Mouse (Mus musculus) kidney, postnatal 14 days (tissue): ENCODE measurements around the gene H2al1a.

Experiments used
- DNase-seq: peaks from one replicate; pipeline ENCODE4 v3.0.0; 2022; ENCODE audit warnings: mixed read lengths

The H2al1a gene

DNA sequence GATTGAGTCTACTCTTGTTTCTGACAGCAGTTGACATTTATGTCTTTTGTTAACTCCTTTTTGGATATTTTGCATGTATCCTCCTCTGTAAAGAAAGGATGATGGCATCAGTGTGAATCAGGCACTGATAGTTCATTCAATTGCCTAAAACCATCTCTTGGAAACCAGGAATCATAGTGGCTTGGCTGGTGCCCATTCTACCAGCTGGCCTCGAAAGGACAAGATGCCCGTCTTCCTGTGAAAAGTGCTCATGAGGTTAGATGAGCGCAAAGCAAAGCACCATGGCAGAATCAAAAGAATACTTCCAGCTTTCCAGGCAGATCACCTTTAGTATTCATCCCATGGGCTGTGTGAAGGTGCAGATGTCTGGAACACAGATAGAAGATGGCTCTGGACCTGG, 47.7 kb downstream of the H2al1a start:
- DNase-seq = no peak
